Comparison of ENCODE assay signal across 9 mouse cellular contexts in the genomic region with DNA sequence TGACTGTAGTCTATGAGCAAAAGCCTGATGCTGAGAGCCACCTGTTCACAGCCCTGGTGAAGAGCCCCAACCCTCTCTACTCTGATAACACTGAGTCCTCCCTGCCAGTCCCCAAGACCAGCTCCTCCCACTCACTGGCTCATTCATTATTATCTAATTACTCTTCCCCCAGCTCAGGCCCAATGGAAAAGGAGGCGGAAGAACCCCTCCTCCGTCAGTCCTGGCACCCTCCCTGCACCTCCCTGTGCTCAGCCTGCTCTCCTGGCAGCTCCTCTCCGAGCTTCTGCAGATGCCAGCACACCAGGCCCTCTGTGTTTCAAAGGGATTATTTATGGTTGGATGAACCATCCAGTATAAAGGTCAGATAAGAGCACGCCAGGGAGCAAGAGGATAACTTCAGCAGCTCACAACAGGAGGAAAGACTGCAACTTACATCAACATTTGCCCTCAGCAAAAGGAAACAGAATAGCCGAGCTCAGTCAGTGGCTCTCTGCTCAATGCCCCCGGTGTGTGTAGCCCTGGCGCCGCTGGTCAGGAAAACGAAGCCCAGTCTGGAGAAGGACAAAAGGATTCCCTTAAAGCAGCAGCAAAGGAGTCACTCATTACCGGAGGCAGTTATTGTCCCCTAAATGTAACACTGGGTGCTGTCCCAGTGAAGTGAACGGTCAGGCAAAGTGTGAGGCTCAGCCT. TPM values are rescaled to one million over a fixed set of nuclear protein-coding genes. Genes with fewer than 3 reads are reported as not detected.
A peak's percentile ranks its signal among the peaks of the same experiment; 100 is the strongest.
DNase-seq lines count a peak whose midpoint lies in the region; ATAC-seq and TF ChIP-seq lines count a peak whose summit lies in the region.
"Had no signal": no experiment of that assay in that cellular context is flagged by ENCODE, and none has a peak within 500 bp of the region (broad histone marks: within the 10 kb centered on the region; RNA-seq: fewer than 3 reads in every experiment).

No protein-coding gene starts in this region.

- peak; percentile 90 for ATAC-seq in G1E (ENCODE audit: extremely low read depth, insufficient number of reproducible peaks, low FRiP score, poor library complexity, severe bottlenecking)
- no peak for ATAC-seq in embryonic facial prominence, embryonic 13.5 days (ENCODE audit: insufficient number of reproducible peaks, insufficient read depth, low FRiP score, low TSS enrichment, low read depth)

- H3K4me2 ChIP-seq in embryonic facial prominence, embryonic 13.5 days = no peak overlapping the region
- H3K4me2 ChIP-seq: limb, embryonic 13.5 days had no signal

- intact Hi-C loops in left cerebral cortex, postnatal 4 days (cut with DNase I) = no loop called here

- peak overlapping the region; percentile 16 for H3K9ac ChIP-seq in embryonic facial prominence, embryonic 13.5 days
- H3K9ac ChIP-seq: limb, embryonic 13.5 days had no signal

- TF ChIP-seq CTCF in G1E (IDR thresholded peaks at IDR 0.05; ENCODE audit: low read depth, low read length) = no peak

- peak overlapping the region; percentile 49; the same call in 1 of the 2 replicates for H3K4me3 ChIP-seq in G1E (ENCODE audit: low read depth, low read length)
- H3K4me3 ChIP-seq in embryonic facial prominence, embryonic 13.5 days = no peak overlapping the region
- H3K4me3 ChIP-seq: limb, embryonic 13.5 days had no signal

- DNase-seq in G1E (ENCODE audit: low spot score) = peak; percentile 63
- peak; percentile 73 for DNase-seq in adrenal gland, adult 8-10 months
- peak; percentile 87 to 88 for DNase-seq in heart, adult 9 months (ENCODE audit: low spot score in 2 of 2)
- DNase-seq in kidney, adult 18-20 months = peak; percentile 73
- DNase-seq in left cerebral cortex, postnatal 4 days = peak; percentile 87
- peak; percentile 45 for DNase-seq in ovary, postnatal 14 days (ENCODE audit: low spot score)
- DNase-seq in thymus, postnatal 4 days = no peak

- H3K27me3 ChIP-seq in G1E (ENCODE audit: insufficient read depth, low read length) = no peaks in the 10 kb centered on the region
- H3K27me3 ChIP-seq in embryonic facial prominence, embryonic 13.5 days = no peaks in the 10 kb centered on the region
- H3K27me3 ChIP-seq: limb, embryonic 13.5 days had no signal

- H3K4me1 ChIP-seq in G1E (ENCODE audit: insufficient read depth, low read depth, low read length) = peaks cover 67% of the 10 kb centered on the region
- peaks cover 10% of the 10 kb centered on the region for H3K4me1 ChIP-seq in embryonic facial prominence, embryonic 13.5 days

- 22% methylated on average over 11 of the region's 11 CpGs for WGBS in embryonic facial prominence, embryonic 13.5 days

- 0 out of 2 replicates have a peak overlapping the region, but pooled peaks have one; percentile 9 for H3K27ac ChIP-seq in embryonic facial prominence, embryonic 13.5 days
- H3K27ac ChIP-seq: limb, embryonic 13.5 days had no signal

- H3K9me3 ChIP-seq in G1E (replicated peaks) = no peaks in the 10 kb centered on the region
- no peaks in the 10 kb centered on the region for H3K9me3 ChIP-seq in embryonic facial prominence, embryonic 13.5 days
- H3K9me3 ChIP-seq: limb, embryonic 13.5 days had no signal

- H3K36me3 ChIP-seq in G1E (replicated peaks) = peaks cover 94% of the 10 kb centered on the region
- H3K36me3 ChIP-seq in embryonic facial prominence, embryonic 13.5 days = no peaks in the 10 kb centered on the region
- H3K36me3 ChIP-seq: limb, embryonic 13.5 days had no signal

RNA-seq across cellular contexts. Expression of a gene that starts 16.4 kb away (rescaled TPM):
- total RNA-seq in G1E (2014; fragmentation: Nextera tagmentation) (62.1 and 66.9 TPM in 2 replicates), G1E (2017) (15.6 and 17.3 TPM in 2 replicates)
- 58.6 and 64.7 TPM in 2 replicates for polyA plus RNA-seq in G1E (2012)
- 10 to 100 TPM in 3 of 4 experiments, 1 to 10 TPM in 1; 8.9 to 23.2 (median 16.2) TPM for total RNA-seq in adrenal gland, adult 8-10 months (2022)
- polyA plus RNA-seq in embryonic facial prominence, embryonic 13.5 days (2015; fragmentation: Nextera tagmentation; extraction: Ambion mirVana) = 7.3 and 9.3 TPM in 2 replicates
- total RNA-seq in left cerebral cortex, postnatal 4 days (2021) = 10 to 100 TPM; 53.9 to 62.5 TPM
